Comparison of ENCODE assay signal across 10 mouse cellular contexts in the genomic region with DNA sequence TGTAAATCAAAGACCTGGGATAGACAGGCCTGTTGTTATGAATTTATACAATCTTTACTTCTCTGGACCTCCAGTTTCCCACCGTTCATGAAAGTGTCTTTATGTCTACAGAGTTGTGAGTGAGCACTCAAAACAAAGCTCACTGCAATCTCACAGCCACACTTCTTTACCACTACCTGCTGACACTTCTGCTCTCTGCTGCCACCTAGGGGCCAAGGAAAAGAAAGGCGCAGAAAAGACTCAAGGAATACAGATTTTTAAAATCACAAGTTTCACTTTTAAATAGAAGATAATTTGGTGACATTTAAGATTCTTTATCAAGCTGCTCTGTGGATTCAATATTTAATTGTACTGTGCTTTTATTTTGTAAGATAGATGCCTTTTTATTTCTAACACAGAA. TPM values are rescaled to one million over a fixed set of nuclear protein-coding genes. Genes with fewer than 3 reads are reported as not detected.
DNase-seq lines count a peak whose midpoint lies in the region; ATAC-seq and TF ChIP-seq lines count a peak whose summit lies in the region.
"Had no signal": no experiment of that assay in that cellular context is flagged by ENCODE, and none has a peak within 500 bp of the region (broad histone marks: within the 10 kb centered on the region; RNA-seq: fewer than 3 reads in every experiment).

No protein-coding gene starts in this region.

- no peak overlapping the region for H3K4me2 ChIP-seq in hindbrain, embryonic 13.5 days
- H3K4me2 ChIP-seq in stomach, postnatal 0 days (replicated peaks; ENCODE audit: low read depth): no peak overlapping the region
- H3K4me2 ChIP-seq: embryonic facial prominence, embryonic 13.5 days; midbrain, embryonic 12.5 days had no signal

- TF ChIP-seq CTCF in C2C12 (IDR thresholded peaks at IDR 0.05; ENCODE audit: control insufficient read depth, insufficient read depth, insufficient read length): peak; percentile 14
- TF ChIP-seq CTCF in stomach, postnatal 0 days (IDR thresholded peaks at IDR 0.05; ENCODE audit: low read depth): peak; percentile 94

- H3K27me3 ChIP-seq in hindbrain, embryonic 10.5 days (ENCODE audit: insufficient read depth, poor library complexity, severe bottlenecking): peaks cover 7% of the 10 kb centered on the region
- no peaks in the 10 kb centered on the region for H3K27me3 ChIP-seq in hindbrain, embryonic 13.5 days
- no peaks in the 10 kb centered on the region for H3K27me3 ChIP-seq in C2C12 (ENCODE audit: control insufficient read depth, insufficient read depth, insufficient read length)
- no peaks in the 10 kb centered on the region for H3K27me3 ChIP-seq in stomach, postnatal 0 days (ENCODE audit: control insufficient read depth, insufficient read depth, low read length)
- H3K27me3 ChIP-seq: embryonic facial prominence, embryonic 13.5 days; midbrain, embryonic 12.5 days had no signal

- H3K9ac ChIP-seq in hindbrain, embryonic 13.5 days: no peak overlapping the region
- no peak overlapping the region for H3K9ac ChIP-seq in stomach, postnatal 0 days (ENCODE audit: low read length)
- H3K9ac ChIP-seq: embryonic facial prominence, embryonic 13.5 days; midbrain, embryonic 12.5 days had no signal

- DNase-seq in hindbrain, embryonic 10.5 days (ENCODE audit: low spot score): peak; percentile 59
- peak; percentile 70 to 79 for DNase-seq in adrenal gland, adult 18-20 months (ENCODE audit: low spot score in 2 of 2)
- peak; percentile 83 for DNase-seq in embryo, embryonic 10 days (ENCODE audit: low spot score)
- peak; percentile 80 for DNase-seq in stomach, postnatal 0 days (ENCODE audit: low spot score)

- H3K79me3 ChIP-seq in C2C12 (ENCODE audit: low read depth): no peaks in the 10 kb centered on the region

- no peak overlapping the region for H3K4me3 ChIP-seq in hindbrain, embryonic 10.5 days
- no peak overlapping the region for H3K4me3 ChIP-seq in hindbrain, embryonic 13.5 days
- H3K4me3 ChIP-seq in C2C12 (ENCODE audit: insufficient read depth, poor library complexity, severe bottlenecking): no peak overlapping the region
- no peak overlapping the region for H3K4me3 ChIP-seq in stomach, postnatal 0 days (ENCODE audit: low read depth, low read length)
- H3K4me3 ChIP-seq: embryonic facial prominence, embryonic 13.5 days; midbrain, embryonic 12.5 days had no signal

- ATAC-seq in hindbrain, embryonic 13.5 days (ENCODE audit: low FRiP score): no peak
- peak; percentile 71 for ATAC-seq in inflammation-experienced regulatory T-cells, adult 6 months
- peak; percentile 91 for ATAC-seq in megakaryocyte, adult 5-6 weeks (ENCODE audit: poor library complexity, severe bottlenecking)
- no peak for ATAC-seq in stomach, postnatal 0 days (ENCODE audit: low FRiP score, low TSS enrichment)

- no peaks in the 10 kb centered on the region for H3K9me3 ChIP-seq in hindbrain, embryonic 10.5 days
- no peaks in the 10 kb centered on the region for H3K9me3 ChIP-seq in hindbrain, embryonic 13.5 days
- H3K9me3 ChIP-seq in stomach, postnatal 0 days (ENCODE audit: control insufficient read depth, low read length): no peaks in the 10 kb centered on the region
- H3K9me3 ChIP-seq: embryonic facial prominence, embryonic 13.5 days; midbrain, embryonic 12.5 days had no signal

- H3K4me1 ChIP-seq in hindbrain, embryonic 10.5 days (replicated peaks): peaks cover 13% of the 10 kb centered on the region; the same call in 1 of the 2 replicates
- H3K4me1 ChIP-seq in hindbrain, embryonic 13.5 days (replicated peaks): peaks cover 9% of the 10 kb centered on the region
- H3K4me1 ChIP-seq in stomach, postnatal 0 days (replicated peaks; ENCODE audit: control insufficient read depth, insufficient read depth): no peaks in the 10 kb centered on the region
- H3K4me1 ChIP-seq: embryonic facial prominence, embryonic 13.5 days had no signal

- H3K36me3 ChIP-seq in hindbrain, embryonic 10.5 days: no peaks in the 10 kb centered on the region
- H3K36me3 ChIP-seq in hindbrain, embryonic 13.5 days: no peaks in the 10 kb centered on the region
- H3K36me3 ChIP-seq in C2C12 (ENCODE audit: control insufficient read depth, insufficient read depth): no peaks in the 10 kb centered on the region
- H3K36me3 ChIP-seq in stomach, postnatal 0 days (ENCODE audit: control insufficient read depth, insufficient read depth, low read length): no peaks in the 10 kb centered on the region
- H3K36me3 ChIP-seq: embryonic facial prominence, embryonic 13.5 days; midbrain, embryonic 12.5 days had no signal

- H3K79me2 ChIP-seq in C2C12 (ENCODE audit: control insufficient read depth, insufficient read depth): no peaks in the 10 kb centered on the region

- H3ac ChIP-seq in C2C12 (ENCODE audit: control insufficient read depth, insufficient read length, low read depth): no peak overlapping the region

- no peak for TF ChIP-seq EP300 in stomach, postnatal 0 days (optimal IDR thresholded peaks at IDR 0.05)

- 6% methylated on average over 2 of the region's 2 CpGs for WGBS in hindbrain, embryonic 10.5 days
- 0% methylated on average over 2 of the region's 2 CpGs for WGBS in hindbrain, embryonic 13.5 days
- 0% methylated on average over 2 of the region's 2 CpGs for WGBS in stomach, postnatal 0 days

- H3K27ac ChIP-seq in hindbrain, embryonic 10.5 days: no peak overlapping the region
- H3K27ac ChIP-seq in hindbrain, embryonic 13.5 days: no peak overlapping the region
- H3K27ac ChIP-seq in stomach, postnatal 0 days (replicated peaks): no peak overlapping the region
- H3K27ac ChIP-seq: embryonic facial prominence, embryonic 13.5 days; midbrain, embryonic 12.5 days had no signal

TF ChIP-seq in C2C12, 6 proteins besides CTCF, POLR2A, EP300 and RAD21:
- TF ChIP-seq MAX (IDR thresholded peaks at IDR 0.05) (no peak), CEBPB (IDR thresholded peaks at IDR 0.05; ENCODE audit: low read depth) (no peak), USF1 (IDR thresholded peaks at IDR 0.05; ENCODE audit: low read depth) (no peak), MYOG (IDR thresholded peaks at IDR 0.05; ENCODE audit: control insufficient read depth, extremely low read depth, insufficient read length) (no peak), FOSL1 (IDR thresholded peaks at IDR 0.05; ENCODE audit: insufficient read depth, low read length, poor library complexity, severe bottlenecking) (no peak), MYOD1 (IDR thresholded peaks at IDR 0.05; ENCODE audit: control insufficient read depth, insufficient read length, low read depth) (no peak)
TF ChIP-seq in C2C12: peak in this region for 0.

RNA-seq across cellular contexts. Expression of gene Pcnx4, which starts 15.5 kb away (rescaled TPM):
- 12.9 and 13.7 TPM in 2 replicates for polyA plus RNA-seq in hindbrain, embryonic 10.5 days (2016; fragmentation: Nextera tagmentation; extraction: Ambion mirVana)
- 19.0 and 20.0 TPM in 2 replicates for polyA plus RNA-seq in hindbrain, embryonic 13.5 days (2015; fragmentation: Nextera tagmentation; extraction: Ambion mirVana)
- polyA plus RNA-seq in C2C12 (2012; fragmentation: generic; extraction: Trizol): 4.9 TPM
- 1 to 10 TPM; 6.1 to 6.5 TPM for total RNA-seq in adrenal gland, adult 18-20 months (2021)
- polyA plus RNA-seq in inflammation-experienced regulatory T-cells, adult 6 months (2017; shearing (Covaris generic)): 1 to 10 TPM; 4.1 to 4.9 (median 4.1) TPM
- total RNA-seq in megakaryocyte, adult 5-6 weeks (2015): 1.5 TPM in 2 replicates
- 0.24 and 0.95 TPM in 2 replicates for total RNA-seq in megakaryocyte, adult 5-6 weeks (2017)
- polyA plus RNA-seq in stomach, postnatal 0 days (2015; fragmentation: Nextera tagmentation; extraction: Ambion mirVana): 4.8 and 4.9 TPM in 2 replicates

Comparison
In these comparisons a context has a peak if more than half of its experiments do, and no peak if none do; other contexts are left out.
1. ATAC-seq: peak in inflammation-experienced regulatory T-cells, adult 6 months (single experiment) and megakaryocyte, adult 5-6 weeks (single experiment); none in hindbrain, embryonic 13.5 days (single experiment) and stomach, postnatal 0 days (single experiment).
2. Peak in every context shown above with its lines, with median percentiles within 50 percentile points of each other: DNase-seq.